8 mouse cellular contexts compared by ENCODE assay signal in the genomic region with DNA sequence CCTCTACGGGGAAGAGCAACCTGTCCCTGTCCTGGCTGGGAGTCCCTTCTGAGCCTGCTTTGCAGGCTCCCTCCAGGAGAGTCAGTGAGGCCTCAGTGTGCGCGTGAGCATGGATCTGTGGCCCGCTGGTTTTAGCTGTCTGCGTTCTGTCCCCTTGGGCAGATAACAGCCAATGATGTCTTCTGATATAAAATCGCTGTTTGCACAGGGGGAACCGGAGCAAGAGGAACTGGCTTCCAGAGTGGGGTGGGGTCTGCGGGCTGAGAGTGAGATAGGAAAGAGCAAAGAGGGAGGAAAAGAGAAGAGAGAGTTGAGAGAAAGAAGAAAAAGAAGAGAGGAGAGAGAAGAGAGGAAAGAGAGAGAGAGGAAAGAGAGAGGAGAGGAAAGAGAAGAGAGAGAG. TPM values are rescaled to one million over a fixed set of nuclear protein-coding genes. Genes with fewer than 3 reads are reported as not detected.
DNase-seq lines count a peak whose midpoint lies in the region; ATAC-seq lines count a peak whose summit lies in the region.

No protein-coding gene starts in this region.

- H3K4me1 ChIP-seq in megakaryocyte, embryonic 14.5 days: peaks cover 19% of the 10 kb centered on the region
- peaks cover 7% of the 10 kb centered on the region for H3K4me1 ChIP-seq in hindbrain, embryonic 16.5 days (ENCODE audit: control insufficient read depth, insufficient read depth, low read depth, low read length)
- H3K4me1 ChIP-seq in midbrain, embryonic 15.5 days: peaks cover 15% of the 10 kb centered on the region

- peak; percentile 25 to 43 for DNase-seq in cerebellum, postnatal 10 days
- DNase-seq in right cerebral cortex, adult 18-20 months: no peak
- DNase-seq in urinary bladder, postnatal 25 days (ENCODE audit: low spot score): no peak
- no peak for DNase-seq in gastrocnemius, postnatal 4 days (ENCODE audit: low spot score in 2 of 2)

- H3K4me3 ChIP-seq in megakaryocyte, embryonic 14.5 days (replicated peaks): peak overlapping the region; percentile 100
- peak overlapping the region; percentile 88 for H3K4me3 ChIP-seq in hindbrain, embryonic 16.5 days (ENCODE audit: low read length)
- H3K4me3 ChIP-seq in midbrain, embryonic 15.5 days: peak overlapping the region; percentile 96

- peak overlapping the region; percentile 76 for H3K27ac ChIP-seq in hindbrain, embryonic 16.5 days (ENCODE audit: low read depth, low read length)
- peak overlapping the region; percentile 77 for H3K27ac ChIP-seq in midbrain, embryonic 15.5 days

- peak overlapping the region; percentile 92 for H3K9ac ChIP-seq in hindbrain, embryonic 16.5 days (ENCODE audit: low read depth, low read length)
- peak overlapping the region; percentile 84 for H3K9ac ChIP-seq in midbrain, embryonic 15.5 days

- ATAC-seq in megakaryocyte, adult 5-6 weeks (ENCODE audit: poor library complexity, severe bottlenecking): no peak
- peak; percentile 24; the same call in 1 of the 2 replicates for ATAC-seq in hindbrain, embryonic 16.5 days
- ATAC-seq in midbrain, embryonic 15.5 days (replicated peaks): peak; percentile 28; the same call in 1 of the 2 replicates

- peaks cover 2% of the 10 kb centered on the region for H3K27me3 ChIP-seq in megakaryocyte, embryonic 14.5 days (replicated peaks)
- no peaks in the 10 kb centered on the region for H3K27me3 ChIP-seq in hindbrain, embryonic 16.5 days (replicated peaks; ENCODE audit: control insufficient read depth, insufficient read depth, low read length)
- H3K27me3 ChIP-seq in midbrain, embryonic 15.5 days (replicated peaks): no peaks in the 10 kb centered on the region

- H3K9me3 ChIP-seq in megakaryocyte, embryonic 14.5 days: peaks cover 13% of the 10 kb centered on the region
- no peaks in the 10 kb centered on the region; the same call in 1 of the 2 replicates for H3K9me3 ChIP-seq in hindbrain, embryonic 16.5 days (ENCODE audit: control insufficient read depth, low read length)
- no peaks in the 10 kb centered on the region for H3K9me3 ChIP-seq in midbrain, embryonic 15.5 days

- WGBS in hindbrain, embryonic 16.5 days: 23% methylated on average over 8 of the region's 8 CpGs
- WGBS in midbrain, embryonic 15.5 days: 18% methylated on average over 8 of the region's 8 CpGs

- peak overlapping the region; percentile 98 for H3K4me2 ChIP-seq in hindbrain, embryonic 16.5 days (ENCODE audit: low read length)
- peak overlapping the region; percentile 97 for H3K4me2 ChIP-seq in midbrain, embryonic 15.5 days

- H3K36me3 ChIP-seq in megakaryocyte, embryonic 14.5 days (replicated peaks; ENCODE audit: low read length): peaks cover 28% of the 10 kb centered on the region
- peaks cover 13% of the 10 kb centered on the region for H3K36me3 ChIP-seq in hindbrain, embryonic 16.5 days (ENCODE audit: control insufficient read depth, insufficient read depth, low read length)
- H3K36me3 ChIP-seq in midbrain, embryonic 15.5 days (replicated peaks): peaks cover 11% of the 10 kb centered on the region; the same call in 1 of the 2 replicates

RNA-seq across cellular contexts. Expression of gene Idnk, which starts 0.4 kb away (rescaled TPM):
- polyA plus RNA-seq in megakaryocyte, embryonic 14.5 days (2012; ENCODE audit: insufficient read depth, low replicate concordance): 3.4 and 15.6 TPM in 2 replicates
- 52.9 and 53.8 TPM in 2 replicates for total RNA-seq in megakaryocyte, adult 5-6 weeks (2015)
- total RNA-seq in megakaryocyte, adult 5-6 weeks (2017): 36.7 and 38.7 TPM in 2 replicates
- polyA plus RNA-seq in hindbrain, embryonic 16.5 days (2015; fragmentation: Nextera tagmentation; extraction: Ambion mirVana): 53.5 and 56.3 TPM in 2 replicates
- polyA plus RNA-seq in midbrain, embryonic 15.5 days (2015; fragmentation: Nextera tagmentation; extraction: Ambion mirVana): 60.4 and 60.8 TPM in 2 replicates
- 10 to 100 TPM; 10.8 to 13.9 TPM for total RNA-seq in gastrocnemius, postnatal 4 days (2021)

RNA-seq across cellular contexts. Expression of gene Hnrnpa0, which starts 28.7 kb away (rescaled TPM):
- polyA plus RNA-seq in megakaryocyte, embryonic 14.5 days (2012; ENCODE audit: insufficient read depth, low replicate concordance): 352 and 532 TPM in 2 replicates
- 68.3 and 78.2 TPM in 2 replicates for total RNA-seq in megakaryocyte, adult 5-6 weeks (2015)
- total RNA-seq in megakaryocyte, adult 5-6 weeks (2017): 44.4 and 46.5 TPM in 2 replicates
- 27.7 and 33.3 TPM in 2 replicates for polyA plus RNA-seq in hindbrain, embryonic 16.5 days (2015; fragmentation: Nextera tagmentation; extraction: Ambion mirVana)
- polyA plus RNA-seq in midbrain, embryonic 15.5 days (2015; fragmentation: Nextera tagmentation; extraction: Ambion mirVana): 40.5 and 48.7 TPM in 2 replicates
- total RNA-seq in gastrocnemius, postnatal 4 days (2021): 100 to 1,000 TPM; 134 TPM

RNA-seq across cellular contexts. Expression of gene Klhl3, which starts 43.6 kb away (rescaled TPM):
- not detected in 2 replicates for polyA plus RNA-seq in megakaryocyte, embryonic 14.5 days (2012; ENCODE audit: insufficient read depth, low replicate concordance)
- 0.07 and 0.09 TPM in 2 replicates for total RNA-seq in megakaryocyte, adult 5-6 weeks (2015)
- 0.11 and 0.12 TPM in 2 replicates for total RNA-seq in megakaryocyte, adult 5-6 weeks (2017)
- 13.2 and 13.6 TPM in 2 replicates for polyA plus RNA-seq in hindbrain, embryonic 16.5 days (2015; fragmentation: Nextera tagmentation; extraction: Ambion mirVana)
- polyA plus RNA-seq in midbrain, embryonic 15.5 days (2015; fragmentation: Nextera tagmentation; extraction: Ambion mirVana): 12.7 and 14.2 TPM in 2 replicates
- 1 to 10 TPM; 2.9 to 3.7 TPM for total RNA-seq in gastrocnemius, postnatal 4 days (2021)

RNA-seq across cellular contexts. Expression of gene Ubqln1, which starts 58.4 kb away (rescaled TPM):
- 33.9 and 40.9 TPM in 2 replicates for polyA plus RNA-seq in megakaryocyte, embryonic 14.5 days (2012; ENCODE audit: insufficient read depth, low replicate concordance)
- 48.1 and 49.5 TPM in 2 replicates for total RNA-seq in megakaryocyte, adult 5-6 weeks (2015)
- 55.3 and 61.5 TPM in 2 replicates for total RNA-seq in megakaryocyte, adult 5-6 weeks (2017)
- polyA plus RNA-seq in hindbrain, embryonic 16.5 days (2015; fragmentation: Nextera tagmentation; extraction: Ambion mirVana): 129 and 142 TPM in 2 replicates
- polyA plus RNA-seq in midbrain, embryonic 15.5 days (2015; fragmentation: Nextera tagmentation; extraction: Ambion mirVana): 139 and 146 TPM in 2 replicates
- total RNA-seq in gastrocnemius, postnatal 4 days (2021): 10 to 100 TPM; 66.4 to 70.1 TPM

Comparison
In these comparisons a context has a peak if more than half of its experiments do, and no peak if none do; other contexts are left out.
1. DNase-seq: peak in cerebellum, postnatal 10 days (2 of 2); none in right cerebral cortex, adult 18-20 months (single experiment), urinary bladder, postnatal 25 days (single experiment) and gastrocnemius, postnatal 4 days (0 of 2).
2. RNA of gene Klhl3, which starts 43.6 kb away (polyA plus RNA-seq): 12.7 to 14.2 TPM in midbrain, embryonic 15.5 days and 13.2 to 13.6 TPM in hindbrain, embryonic 16.5 days; not detected in megakaryocyte, embryonic 14.5 days; every median in the first group is over 10 times any median in the second.
3. Peak in every context shown above with its lines, with median percentiles within 50 percentile points of each other: H3K4me3 ChIP-seq.